Mouse (Mus musculus) embryonic facial prominence, embryonic 12.5 days (tissue): ENCODE data around the gene Csmd2. TPM values are rescaled to one million over a fixed set of nuclear protein-coding genes. Genes with fewer than 3 reads are reported as not detected.

Experiments
- ATAC-seq: fragments of 200-750 bp; cut with Nextera tagmentation; 2 replicates; pipeline ENCODE4 v1.8.0; 2017; ENCODE audit not compliant: insufficient number of reproducible peaks, insufficient read depth, low FRiP score, low TSS enrichment
- H3K27ac ChIP-seq: fragments of 300-500 bp; sonication (generic); 2 replicates; pipeline ENCODE4 v1.5.1; 2016; ENCODE audit warnings: mild to moderate bottlenecking
- H3K27me3 ChIP-seq: fragments of 300-500 bp; sonication (generic); 2 replicates; pipeline ENCODE4 v1.6.1; 2016; ENCODE audit warnings: mild to moderate bottlenecking, moderate library complexity
- H3K36me3 ChIP-seq: fragments of 300-500 bp; sonication (generic); 2 replicates; pipeline ENCODE4 v1.6.1; 2016; ENCODE audit warnings: mild to moderate bottlenecking
- H3K4me1 ChIP-seq: fragments of 300-500 bp; sonication (generic); 2 replicates; pipeline ENCODE4 v1.6.1; 2016
- H3K4me2 ChIP-seq: fragments of 300-500 bp; sonication (generic); replicated peaks from 2 replicates; pipeline ENCODE4 v1.6.1; 2016; ENCODE audit warnings: mild to moderate bottlenecking, moderate library complexity
- H3K4me3 ChIP-seq: fragments of 300-500 bp; sonication (generic); 2 replicates; pipeline ENCODE4 v1.5.1; 2016; ENCODE audit warnings: mild to moderate bottlenecking
- H3K9ac ChIP-seq: fragments of 300-500 bp; sonication (generic); 2 replicates; pipeline ENCODE4 v1.6.1; 2016; ENCODE audit warnings: mild to moderate bottlenecking, moderate library complexity
- H3K9me3 ChIP-seq: fragments of 300-500 bp; sonication (generic); 2 replicates; pipeline ENCODE4 v1.6.1; 2016; ENCODE audit warnings: mild to moderate bottlenecking, moderate library complexity
- WGBS: fragments of 180-500 bp; shearing (Covaris S2); methylation state at CpG from one replicate; pipeline ENCODE4 v1.1.7; 2016; 5-methylcytosine and 5-hydroxymethylcytosine counted together
- polyA plus RNA-seq: library from polyadenylated mRNA; unstranded; fragments of >200 nt; fragmentation: Nextera tagmentation; extraction: Ambion mirVana; gene quantifications from 2 replicates; pipeline ENCODE4 v1.2.1, GENCODE M21; 2016

Gene Csmd2
- polyA plus RNA-seq, 1 experiment from 2014 or later, result 0.54 TPM

GRCm38 (mm10) chr4:127987270-127987669 lies 387 bp upstream of the Csmd2 start:
- WGBS, result 4% methylated on average over 10 of the region's 10 CpGs
- H3K27ac ChIP-seq, result no peak overlapping the region
- H3K36me3 ChIP-seq, result no peaks in the 10 kb centered on the region
- peaks cover 68% of the 10 kb centered on the region for H3K27me3 ChIP-seq
- peak overlapping the region; percentile 84; the same call in 1 of the 2 replicates for H3K4me2 ChIP-seq
- ATAC-seq, result no peak
- 0 out of 2 replicates have a peak overlapping the region, but pooled peaks have one; percentile 43 for H3K4me3 ChIP-seq
- H3K9me3 ChIP-seq, result no peaks in the 10 kb centered on the region
- no peak overlapping the region for H3K9ac ChIP-seq
- H3K4me1 ChIP-seq, result peaks cover 7% of the 10 kb centered on the region; the same call in 1 of the 2 replicates

GRCm38 (mm10) chr4:127988526-127989180 lies 996 bp downstream of the Csmd2 start:
- Histone ChIP-seq H3K4me3 (peak overlapping the region; percentile 43), H3K27me3 (peaks cover 68% of the 10 kb centered on the region), H3K4me2 (peak overlapping the region; percentile 84), H3K36me3 (no peaks in the 10 kb centered on the region), H3K4me1 (peaks cover 7% of the 10 kb centered on the region; the same call in 1 of the 2 replicates), H3K9me3 (no peaks in the 10 kb centered on the region), H3K9ac (peak overlapping the region; percentile 34), H3K27ac (no peak overlapping the region)
- 2% methylated on average over 39 of the region's 39 CpGs for WGBS
- no peak for ATAC-seq

GRCm38 (mm10) chr4:127989347-127989995 lies 1.8 kb downstream of the Csmd2 start:
- no peak for ATAC-seq
- H3K9ac ChIP-seq, result no peak overlapping the region

GRCm38 (mm10) chr4:127999281-127999680 lies 11.6 kb downstream of the Csmd2 start:
- no peaks in the 10 kb centered on the region for H3K4me1 ChIP-seq
- no peak for ATAC-seq
- no peak overlapping the region for H3K9ac ChIP-seq
- H3K36me3 ChIP-seq, result no peaks in the 10 kb centered on the region
- H3K27me3 ChIP-seq, result no peaks in the 10 kb centered on the region
- 82% methylated on average over 3 of the region's 3 CpGs for WGBS
- no peak overlapping the region for H3K27ac ChIP-seq
- no peak overlapping the region for H3K4me3 ChIP-seq
- 0 out of 2 replicates have a peak, but pooled peaks cover 3% of the 10 kb centered on the region for H3K9me3 ChIP-seq
- no peak overlapping the region for H3K4me2 ChIP-seq

More at GRCm38 (mm10) chr4:127989347-127989995, 1.8 kb downstream of the Csmd2 start:
- no peaks in the 10 kb centered on the region for H3K36me3 ChIP-seq
- H3K4me1 ChIP-seq, result peaks cover 7% of the 10 kb centered on the region; the same call in 1 of the 2 replicates
- no peak overlapping the region for H3K4me3 ChIP-seq
- H3K27ac ChIP-seq, result no peak overlapping the region
- 11% methylated on average over 18 of the region's 18 CpGs for WGBS
- H3K27me3 ChIP-seq, result peaks cover 65% of the 10 kb centered on the region
- peak overlapping the region; percentile 84; the same call in 1 of the 2 replicates for H3K4me2 ChIP-seq
- H3K9me3 ChIP-seq, result no peaks in the 10 kb centered on the region

- 77% methylated on average over 4 of the region's 4 CpGs for WGBS
These were observed 15.0 kb downstream of the Csmd2 start for GRCm38 (mm10) chr4:128002638-128003101.

GRCm38 (mm10) chr4:128004797-128005452 lies 17.3 kb downstream of the Csmd2 start:
- no peaks in the 10 kb centered on the region for H3K9me3 ChIP-seq
- no peak overlapping the region for H3K4me3 ChIP-seq
- H3K4me2 ChIP-seq, result no peak overlapping the region
- WGBS, result 61% methylated on average over 3 of the region's 3 CpGs
- no peaks in the 10 kb centered on the region for H3K27me3 ChIP-seq
- no peaks in the 10 kb centered on the region for H3K36me3 ChIP-seq
- H3K9ac ChIP-seq, result no peak overlapping the region
- no peak overlapping the region for H3K27ac ChIP-seq
- ATAC-seq, result no peak
- no peaks in the 10 kb centered on the region for H3K4me1 ChIP-seq

More at GRCm38 (mm10) chr4:128002638-128003101, 15.0 kb downstream of the Csmd2 start:
- no peak overlapping the region for H3K4me3 ChIP-seq
- no peak for ATAC-seq
- H3K4me1 ChIP-seq, result no peaks in the 10 kb centered on the region
- no peaks in the 10 kb centered on the region for H3K27me3 ChIP-seq
- H3K9me3 ChIP-seq, result no peaks in the 10 kb centered on the region
- H3K4me2 ChIP-seq, result no peak overlapping the region
- no peak overlapping the region for H3K9ac ChIP-seq
- H3K27ac ChIP-seq, result no peak overlapping the region
- H3K36me3 ChIP-seq, result no peaks in the 10 kb centered on the region

- 66% methylated on average over 2 of the region's 2 CpGs for WGBS
- Histone ChIP-seq H3K27me3 (no peaks in the 10 kb centered on the region), H3K9me3 (no peaks in the 10 kb centered on the region), H3K4me3 (no peak overlapping the region), H3K27ac (no peak overlapping the region), H3K36me3 (no peaks in the 10 kb centered on the region), H3K4me2 (no peak overlapping the region), H3K4me1 (no peaks in the 10 kb centered on the region), H3K9ac (no peak overlapping the region)
- no peak for ATAC-seq
These were observed 31.8 kb downstream of the Csmd2 start for GRCm38 (mm10) chr4:128019465-128019864.

- Histone ChIP-seq H3K27ac (no peak overlapping the region), H3K4me2 (no peak overlapping the region), H3K9me3 (no peaks in the 10 kb centered on the region), H3K36me3 (no peaks in the 10 kb centered on the region), H3K4me3 (no peak overlapping the region), H3K4me1 (no peaks in the 10 kb centered on the region), H3K9ac (no peak overlapping the region), H3K27me3 (no peaks in the 10 kb centered on the region)
- no peak for ATAC-seq
- 86% methylated on average over 1 of the region's 1 CpGs for WGBS
These were observed 40.6 kb downstream of the Csmd2 start for GRCm38 (mm10) chr4:128028294-128028693.

- Histone ChIP-seq H3K4me2 (no peak overlapping the region), H3K27me3 (no peaks in the 10 kb centered on the region), H3K4me3 (no peak overlapping the region), H3K36me3 (no peaks in the 10 kb centered on the region), H3K9ac (no peak overlapping the region), H3K4me1 (no peaks in the 10 kb centered on the region), H3K9me3 (no peaks in the 10 kb centered on the region), H3K27ac (no peak overlapping the region)
- no peak for ATAC-seq
- WGBS, result 52% methylated on average over 4 of the region's 4 CpGs
These were observed 54.2 kb downstream of the Csmd2 start for GRCm38 (mm10) chr4:128041901-128042300.

- Histone ChIP-seq H3K4me2 (no peak overlapping the region), H3K9ac (no peak overlapping the region), H3K4me1 (no peaks in the 10 kb centered on the region), H3K36me3 (no peaks in the 10 kb centered on the region), H3K4me3 (no peak overlapping the region), H3K27ac (no peak overlapping the region), H3K9me3 (no peaks in the 10 kb centered on the region), H3K27me3 (no peaks in the 10 kb centered on the region)
- no peak for ATAC-seq
- 20% methylated on average over 5 of the region's 5 CpGs for WGBS
These were observed 55.0 kb downstream of the Csmd2 start for GRCm38 (mm10) chr4:128042626-128043025.

- 85% methylated on average over 1 of the region's 1 CpGs for WGBS
These were observed 61.1 kb downstream of the Csmd2 start for GRCm38 (mm10) chr4:128048716-128049115.

More at GRCm38 (mm10) chr4:128048716-128049115, 61.1 kb downstream of the Csmd2 start:
- H3K4me2 ChIP-seq, result no peak overlapping the region
- no peak for ATAC-seq
- no peak overlapping the region for H3K9ac ChIP-seq
- no peaks in the 10 kb centered on the region for H3K27me3 ChIP-seq
- H3K36me3 ChIP-seq, result no peaks in the 10 kb centered on the region
- H3K4me3 ChIP-seq, result no peak overlapping the region
- H3K9me3 ChIP-seq, result no peaks in the 10 kb centered on the region
- H3K4me1 ChIP-seq, result no peaks in the 10 kb centered on the region
- H3K27ac ChIP-seq, result no peak overlapping the region
